Mouse (Mus musculus) CH12.LX (cell line): ENCODE measurements around the gene Myl12a.

Source experiments
- MAX ChIP-seq: IDR thresholded peaks from 2 replicates; pipeline ENCODE4 v1.6.1; 2011; ENCODE audit warnings: low read length, improper control_type of control experiment
- NRF1 ChIP-seq: IDR thresholded peaks from 2 replicates; pipeline ENCODE4 v1.6.1; 2014; ENCODE audit warnings: low read depth, mild to moderate bottlenecking, inconsistent platforms, low read length, improper control_type of control experiment, moderate library complexity
- POLR2A ChIP-seq: IDR thresholded peaks from 2 replicates; pipeline ENCODE4 v1.6.1; 2011; ENCODE audit warnings: low read depth, mild to moderate bottlenecking, improper control_type of control experiment, low read length

- TF ChIP-seq NRF1 (no peak), MAX (no peak), POLR2A (no peak)
Measured at GRCm38 (mm10) chr17:70949171-70949570, 53.5 kb downstream of the Myl12a start.
